Mouse (Mus musculus) left cerebral cortex, postnatal 14 days (tissue): ENCODE data around the gene Atg16l2. TPM values are rescaled to one million over a fixed set of nuclear protein-coding genes. Genes with fewer than 3 reads are reported as not detected.
A peak's percentile ranks its signal among the peaks of the same experiment; 100 is the strongest.

Experiments used
- DNase-seq, 2 experiments: peaks; one replicate each; pipeline ENCODE4 v3.0.0; 2021 to 2022; ENCODE audit warnings: low spot score in 2 of 2, mixed read lengths in 1 of 2
- intact Hi-C: fragments of 180-260 bp; cut with DNase I; formaldehyde crosslinking; loops from one replicate; pipeline ENCODE4 v1.15.1; 2025
- total RNA-seq, 2 experiments: library from RNA; stranded (reverse); gene quantifications; 2 replicates each; pipeline ENCODE4 v1.2.3; 2021

Atg16l2 gene
- total RNA-seq, 2 experiments from 2014 or later, result 53.7 to 60.3 TPM

DNA sequence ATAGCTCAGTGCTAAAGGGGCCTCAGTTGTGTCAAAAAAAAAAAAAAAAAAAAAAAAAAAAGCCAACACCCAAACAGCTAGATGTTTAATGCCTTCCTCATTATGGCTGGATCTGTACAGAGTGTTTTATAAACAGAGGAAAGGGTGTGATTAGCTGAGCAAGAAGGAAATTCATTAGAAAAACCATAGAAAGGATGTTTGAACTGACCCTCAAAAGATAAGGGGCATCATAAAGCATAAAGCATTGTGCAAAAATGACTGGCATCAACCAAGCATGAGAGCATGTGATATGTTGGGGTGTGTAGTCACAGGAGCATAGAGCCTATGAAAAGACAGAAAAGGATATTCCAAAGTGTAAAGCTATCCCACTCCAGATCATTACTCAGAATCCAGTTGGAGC, 43.6 kb downstream of the Atg16l2 start:
- no peak for DNase-seq
- intact Hi-C loops, result no loop called here

DNA sequence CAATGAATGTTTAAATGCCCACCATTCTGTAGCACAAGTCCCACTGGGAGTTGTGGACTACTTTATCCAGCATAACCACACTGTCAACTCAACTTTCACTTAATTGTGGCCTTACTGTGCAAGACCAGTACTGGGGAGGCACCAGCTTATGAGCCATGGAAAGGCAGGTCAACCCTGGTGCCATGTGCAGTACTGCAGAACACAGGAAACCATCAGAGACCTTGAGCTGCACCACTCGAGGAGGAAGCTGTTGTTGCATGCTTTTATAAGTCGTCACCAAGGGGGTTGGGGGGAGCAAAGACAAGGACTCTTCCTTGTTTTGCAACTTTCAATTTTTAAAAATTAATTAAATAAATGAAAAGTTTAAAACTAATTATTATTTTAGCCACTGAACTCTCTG, 49.0 kb downstream of the Atg16l2 start:
- no peak for DNase-seq
- intact Hi-C loops, result no loop called here

DNA sequence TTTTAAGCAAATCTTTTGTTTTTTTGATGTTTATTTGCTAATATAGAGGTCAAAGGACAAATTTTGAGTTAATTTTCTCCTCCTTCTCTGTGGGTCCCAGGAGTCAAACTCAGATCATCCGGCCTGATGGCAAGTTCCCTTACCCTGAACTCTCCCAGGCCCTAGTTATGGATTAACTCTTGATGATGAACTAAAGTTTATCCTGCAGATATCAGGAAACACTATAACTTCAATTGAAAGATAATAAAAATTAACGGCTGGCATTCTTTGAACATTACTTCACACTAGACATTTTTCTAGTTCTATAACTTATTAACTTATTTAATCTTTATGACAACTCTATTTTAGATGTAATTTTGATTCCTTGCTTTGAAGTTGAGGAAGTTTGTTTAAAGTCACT, 52.9 kb downstream of the Atg16l2 start:
- DNase-seq, result no peak
- intact Hi-C loops, result no loop called here

DNA sequence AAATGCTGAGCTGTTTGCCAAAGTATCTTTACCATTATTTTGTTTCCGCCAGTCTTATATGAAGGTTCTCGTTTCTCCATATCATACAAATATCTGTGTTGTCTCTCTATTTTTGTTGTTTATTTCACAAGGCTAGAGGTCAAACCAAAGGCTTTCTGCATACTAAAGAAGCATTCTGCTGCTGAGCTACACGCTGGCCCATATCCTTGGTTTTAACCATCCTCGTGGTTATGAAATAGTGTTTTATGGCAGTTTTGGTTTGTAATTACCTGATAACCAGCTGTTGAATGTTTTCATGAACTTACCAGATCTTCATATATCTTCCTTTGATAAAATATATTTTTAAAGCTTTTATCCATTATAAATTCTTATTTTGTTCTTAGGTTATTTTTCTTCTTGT, 53.3 kb downstream of the Atg16l2 start:
- DNase-seq, result no peak
- intact Hi-C loops, result no loop called here

DNA sequence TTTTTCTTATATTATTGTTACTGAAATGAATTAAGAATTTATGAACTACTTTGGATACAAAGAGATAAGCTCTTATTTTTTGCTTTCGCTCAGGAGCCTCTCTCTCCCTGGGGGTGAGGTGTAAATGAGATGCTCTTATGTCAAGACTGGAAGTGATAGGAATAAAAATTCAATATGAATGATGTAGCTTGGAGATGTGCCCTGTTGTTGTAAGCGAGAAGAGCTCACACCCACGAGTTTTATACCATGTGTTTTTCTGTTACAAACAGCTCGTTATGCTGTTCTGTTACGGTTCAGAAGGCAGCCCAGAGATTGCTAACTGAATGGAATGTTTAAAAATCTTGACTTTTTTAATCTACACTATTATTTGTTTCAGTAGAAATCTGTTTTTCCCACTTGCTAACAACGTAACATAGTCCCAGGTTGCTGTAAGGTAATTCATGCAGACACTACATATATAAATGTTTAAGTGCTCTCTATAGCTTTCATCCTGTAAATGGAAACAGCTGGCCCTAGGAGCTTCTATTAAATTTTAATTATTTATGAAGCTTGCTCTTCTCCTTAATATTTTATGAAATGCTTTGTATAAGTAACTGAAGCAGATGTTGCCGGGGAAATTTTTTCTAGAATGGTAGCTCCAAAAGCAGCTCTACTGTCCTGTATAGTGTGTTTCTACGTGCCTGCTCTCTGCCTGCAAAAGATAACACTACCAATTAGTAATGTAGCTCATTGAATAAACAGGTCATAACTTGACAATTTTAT, 65.2 kb downstream of the Atg16l2 start:
- intact Hi-C loops, result no loop called here
- peak in 1 of 2 experiments; percentile 34 for DNase-seq

DNA sequence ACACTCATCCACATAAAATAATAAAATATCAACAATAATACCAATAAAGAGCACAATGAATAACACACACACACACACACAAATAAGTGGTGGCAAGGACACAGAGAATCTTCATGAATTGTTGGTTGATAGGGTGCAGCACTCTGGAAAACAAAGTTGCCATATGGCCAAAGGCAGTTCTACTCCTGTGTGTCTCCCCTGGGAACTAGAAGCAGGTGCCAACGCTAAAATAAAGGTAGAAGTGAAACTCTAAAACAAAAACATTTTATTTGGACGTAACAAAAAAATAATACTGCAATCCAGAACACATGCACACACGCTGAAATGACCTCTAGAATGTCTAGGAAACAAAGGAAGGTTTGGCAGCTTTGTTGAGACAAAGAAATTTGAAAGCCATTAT, 69.3 kb downstream of the Atg16l2 start:
- intact Hi-C loops, result loop anchor here (5.0 kb wide), 2 partner anchors 125 to 170 kb away; no protein-coding TSS in a partner anchor

DNA sequence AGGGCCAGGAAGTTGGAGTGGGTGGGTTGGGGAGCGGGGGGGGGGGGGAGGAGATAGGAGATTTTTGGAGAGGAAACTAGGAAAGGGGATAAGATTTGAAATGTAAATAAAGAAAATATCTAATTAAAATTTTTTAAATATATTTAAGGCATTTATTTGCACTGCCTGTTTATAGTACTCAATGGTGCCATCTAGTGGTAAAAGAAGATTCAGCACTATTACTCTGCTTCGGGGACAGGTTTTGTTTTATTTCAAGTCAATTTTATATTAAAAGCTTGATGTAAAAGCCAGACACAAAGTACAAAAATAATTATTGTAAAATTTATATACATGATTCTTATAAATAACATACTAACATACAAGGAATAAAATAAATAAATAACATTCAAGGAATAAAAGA, 70.6 kb downstream of the Atg16l2 start:
- intact Hi-C loops, result loop anchor here (5.0 kb wide), 2 partner anchors 124 to 169 kb away; no protein-coding TSS in a partner anchor
- peak; percentile 36 to 57 for DNase-seq

More for the DNA sequence above, 69.3 kb downstream of the Atg16l2 start:
- no peak for DNase-seq

DNA sequence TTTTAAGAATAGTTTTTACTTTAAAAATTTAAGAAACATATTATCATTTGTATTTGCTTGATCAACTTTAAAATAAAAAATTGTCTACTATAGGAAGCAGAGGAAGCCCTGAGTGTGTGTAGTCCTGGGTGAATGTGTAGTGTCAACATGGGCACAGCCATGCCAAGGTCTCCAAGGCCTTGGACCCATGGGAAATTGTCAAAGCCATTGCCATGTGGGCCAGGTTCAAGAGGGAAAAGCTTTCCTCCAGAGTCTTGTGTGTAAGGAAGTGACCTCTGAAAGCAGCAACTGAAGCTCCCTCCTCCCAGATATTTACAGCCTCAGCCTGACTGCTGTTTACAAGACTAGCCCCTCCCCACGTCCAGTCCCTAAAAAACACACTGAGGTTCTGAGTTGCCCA, 72.7 kb downstream of the Atg16l2 start:
- intact Hi-C loops, result no loop called here

DNA sequence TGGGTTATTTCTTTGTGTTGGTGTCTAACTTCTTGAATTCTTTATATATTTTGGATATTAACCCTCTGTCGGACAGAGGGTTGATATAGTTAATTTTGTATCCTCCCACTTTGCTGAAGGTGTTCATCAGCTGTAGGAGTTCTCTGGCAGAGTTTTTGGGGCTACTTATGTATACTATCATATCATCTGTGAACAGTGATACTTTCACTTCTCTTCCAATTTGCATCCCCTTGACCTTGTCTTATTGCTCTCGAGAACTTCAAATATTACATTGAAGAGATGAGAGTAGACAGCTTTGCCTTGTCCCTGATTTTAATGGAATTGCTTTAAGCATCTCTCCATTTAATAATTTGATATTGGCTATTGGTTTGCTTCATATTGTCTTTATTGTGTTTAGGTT, 78.5 kb downstream of the Atg16l2 start:
- DNase-seq, result no peak
- intact Hi-C loops, result no loop called here

More for the DNA sequence above, 72.7 kb downstream of the Atg16l2 start:
- DNase-seq, result no peak

DNA sequence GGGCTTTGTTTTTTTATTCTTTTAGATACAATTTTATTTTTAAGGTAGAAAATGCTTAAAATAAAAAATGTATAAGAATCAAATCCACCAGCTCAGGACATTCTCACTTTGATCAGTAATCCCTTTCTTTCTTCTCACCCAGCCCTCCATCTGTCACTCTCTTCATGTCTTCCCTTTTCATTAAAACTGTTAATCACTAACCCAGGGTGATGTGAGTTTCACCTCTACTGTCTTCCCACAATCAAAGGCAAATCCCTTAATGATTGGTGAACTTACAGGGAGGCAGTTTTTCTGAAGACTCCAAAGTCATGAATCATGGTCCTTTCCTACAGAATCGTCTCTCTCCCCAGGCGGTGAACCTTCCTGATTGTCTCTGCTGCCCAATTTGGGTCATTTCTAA, 85.3 kb downstream of the Atg16l2 start:
- intact Hi-C loops, result no loop called here
- no peak for DNase-seq

DNA sequence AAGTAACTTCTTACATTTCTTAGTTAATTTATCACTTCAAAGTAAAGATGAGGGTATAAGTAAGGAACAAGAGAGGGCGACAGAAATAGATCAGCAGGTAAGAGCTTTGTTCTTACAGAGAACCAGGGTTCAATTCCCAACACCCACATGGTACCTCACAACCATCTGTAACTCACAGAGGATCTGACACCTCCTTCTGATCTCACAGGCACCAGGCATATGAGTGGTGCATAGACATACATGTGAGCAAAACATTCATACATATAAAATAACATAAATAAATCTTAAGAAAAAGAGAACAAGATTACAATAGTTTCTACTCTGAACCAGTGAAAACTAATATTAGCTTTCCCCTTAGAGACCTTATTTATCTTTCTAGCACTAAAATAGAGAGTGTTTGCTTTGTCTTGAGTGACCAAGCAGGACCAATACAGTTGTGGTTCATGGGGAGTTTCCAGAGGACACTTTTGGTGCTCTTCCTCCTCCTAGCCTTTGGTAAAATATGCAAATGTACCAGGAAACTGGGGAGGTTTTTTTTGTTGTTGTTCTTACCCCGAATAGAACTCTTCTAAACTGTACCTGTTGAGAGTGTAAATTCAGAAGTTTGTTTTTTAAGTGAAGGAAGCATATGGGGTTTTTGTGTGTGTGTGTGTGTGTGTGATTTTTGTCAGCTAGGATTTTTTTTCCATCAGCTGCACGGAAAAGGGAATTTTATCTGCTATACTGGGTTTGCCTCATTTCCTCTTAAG, 88.4 kb downstream of the Atg16l2 start:
- intact Hi-C loops, result no loop called here
- DNase-seq, result no peak

Other genes with a start within 250 kb of the Atg16l2 start
- gene Fchsd2, start 209.4 kb downstream of the Atg16l2 start, total RNA-seq, result 10 to 100 TPM; 45.1 to 51.7 TPM
- gene Stard10, start 14.8 kb upstream of the Atg16l2 start, total RNA-seq, result 10 to 100 TPM; 31.4 to 32.2 TPM
- gene Arap1, start 45.8 kb upstream of the Atg16l2 start, total RNA-seq, result 10 to 100 TPM; 13.9 to 17.9 TPM
- gene Gm45837, start 108.6 kb upstream of the Atg16l2 start, total RNA-seq, result not detected
- gene Pde2a, start 119.4 kb upstream of the Atg16l2 start, total RNA-seq, result 100 to 1,000 TPM; 349 to 363 TPM